Mouse (Mus musculus) bone marrow, adult 2 months (tissue): ENCODE results near the gene Arf6.

Experiments used
- CTCF ChIP-seq: fragments of 200-500 bp; IDR thresholded peaks from 2 replicates; pipeline ENCODE4 v1.5.1; 2011; ENCODE audit warnings: low read length, control low read depth; ENCODE audit not compliant: control insufficient read depth, insufficient read depth
- POLR2A ChIP-seq: fragments of 200-500 bp; IDR thresholded peaks from 2 replicates; pipeline ENCODE4 v1.6.1; 2011; ENCODE audit warnings: low read depth, mild to moderate bottlenecking, control low read depth, low read length, borderline replicate concordance; ENCODE audit not compliant: control insufficient read depth

GRCm38 (mm10) chr12:69410767-69411166 lies 38.8 kb downstream of the Arf6 start:
- TF ChIP-seq POLR2A, result no peak
- no peak for TF ChIP-seq CTCF
